Mouse (Mus musculus): ENCODE data around the gene Osgin1. TPM values are rescaled to one million over a fixed set of nuclear protein-coding genes. Genes with fewer than 3 reads are reported as not detected.

Gene Osgin1
- 14.7 and 14.8 TPM in 2 replicates for polyA plus RNA-seq (2015; fragmentation: Nextera tagmentation; extraction: Ambion mirVana)

DNA sequence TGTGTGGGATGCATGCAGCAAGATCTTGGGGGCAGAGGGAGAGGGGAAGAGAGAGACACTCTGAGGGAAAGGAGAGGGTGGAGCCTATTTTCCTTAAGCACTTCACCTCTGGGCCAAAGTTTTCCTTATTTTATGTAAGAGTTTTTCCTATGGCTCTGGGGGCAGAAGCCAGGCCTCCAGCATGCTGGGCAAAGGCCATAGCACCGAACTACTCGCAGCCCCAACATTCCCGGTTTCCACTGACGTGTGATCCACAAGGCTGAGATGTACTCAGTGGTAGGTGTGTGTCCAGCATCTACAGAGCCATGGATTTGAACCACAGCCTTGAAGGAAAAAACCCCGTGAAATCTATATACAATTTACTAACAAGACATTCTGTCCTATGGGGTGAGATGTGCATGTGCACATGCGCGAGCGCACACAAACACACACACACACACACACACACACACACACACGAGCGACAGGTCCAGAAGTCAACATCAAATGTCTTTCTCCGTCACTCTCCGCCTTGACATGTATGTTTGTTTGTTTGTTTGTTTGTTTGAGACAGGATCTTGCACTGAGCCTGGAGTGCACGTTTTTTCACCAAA is at the start of gene Osgin1:
TSS of gene Osgin1 (plus strand) at position 543 of the 593 bp plus-strand sequence.

DNA sequence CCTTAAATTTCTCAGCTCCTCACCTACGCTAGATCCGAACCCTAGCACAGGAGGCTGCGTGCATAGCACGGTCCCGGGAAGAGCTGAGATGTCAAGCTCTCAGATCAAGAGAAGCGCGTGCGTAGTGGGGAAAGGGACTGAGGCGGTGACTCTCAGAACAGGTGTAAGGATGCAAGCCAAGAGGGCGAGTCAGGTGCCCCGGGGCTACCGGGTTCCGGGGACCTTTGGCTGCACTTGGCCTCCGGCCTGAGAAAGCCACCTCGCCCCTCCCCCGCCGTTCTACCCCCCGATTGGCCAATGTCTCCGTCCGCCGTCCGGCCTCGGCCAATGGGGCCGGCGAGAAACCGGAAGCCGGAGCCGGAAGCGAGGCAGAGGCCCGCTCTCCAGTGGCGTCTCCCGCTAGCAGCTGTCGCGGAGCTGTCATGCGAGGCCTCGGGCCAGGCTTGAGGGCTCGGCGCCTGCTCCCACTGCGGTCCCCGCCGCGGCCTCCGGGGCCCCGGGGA is 39.3 kb upstream of the Osgin1 start, which contains the start of gene Mlycd:
TSS of gene Mlycd (plus strand) at position 355 of the 503 bp plus-strand sequence.

DNA sequence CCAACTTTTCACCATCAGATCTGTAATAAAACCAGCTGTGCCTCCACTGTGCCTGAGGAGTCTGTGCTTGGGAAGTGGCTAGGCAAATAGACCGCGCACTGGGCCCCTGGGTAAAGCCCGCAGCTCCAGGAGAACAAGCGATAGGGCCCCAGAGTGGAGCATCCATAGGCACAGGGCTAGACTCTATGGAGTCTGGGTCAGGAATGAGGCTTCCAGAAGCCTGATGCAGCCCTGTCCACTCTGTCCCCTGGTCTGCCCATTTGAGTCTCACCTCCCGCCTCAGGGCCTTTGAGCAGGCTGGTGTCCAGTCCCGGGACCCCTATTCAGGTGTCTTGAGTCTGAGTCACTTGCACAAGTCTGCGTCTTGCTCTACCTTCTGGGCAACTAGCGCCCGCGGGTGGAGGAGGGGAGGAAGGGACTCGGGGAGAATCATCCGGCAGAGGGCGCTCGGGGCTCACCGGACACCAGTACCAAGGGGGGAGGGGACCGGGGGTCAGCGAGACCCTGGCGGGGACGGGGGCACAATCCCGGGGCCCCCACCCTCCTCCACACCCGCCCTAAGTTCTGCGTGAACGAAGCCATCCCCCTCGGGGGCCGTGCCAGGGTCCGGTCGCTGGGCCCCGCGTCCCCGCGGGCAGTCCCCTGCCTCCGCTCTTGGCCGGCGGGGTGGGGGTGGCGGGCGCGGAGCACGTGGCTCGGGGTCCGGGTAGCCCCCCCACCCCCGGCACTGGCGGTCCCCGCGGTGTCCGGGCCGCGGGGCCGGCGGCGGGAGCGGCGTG is 12.5 kb downstream of the Osgin1 start, which contains the start of gene Necab2:
TSS of gene Necab2 (plus strand) at position 509 of the 779 bp plus-strand sequence.

Other genes starting within 250 kb of the Osgin1 start
- gene Hsbp1, start 89.6 kb upstream of the Osgin1 start, polyA plus RNA-seq (2015; fragmentation: Nextera tagmentation; extraction: Ambion mirVana) = 285 and 286 TPM in 2 replicates
- 14.3 and 14.4 TPM in 2 replicates for gene Mlycd, start 39.2 kb upstream of the Osgin1 start, polyA plus RNA-seq (2015; fragmentation: Nextera tagmentation; extraction: Ambion mirVana)
- gene Necab2, start 12.6 kb downstream of the Osgin1 start, polyA plus RNA-seq (2015; fragmentation: Nextera tagmentation; extraction: Ambion mirVana) = 0.08 and 0.10 TPM in 2 replicates
- gene Slc38a8, start 67.6 kb downstream of the Osgin1 start, polyA plus RNA-seq (2015; fragmentation: Nextera tagmentation; extraction: Ambion mirVana) = not detected in 2 replicates
- 51.5 and 57.5 TPM in 2 replicates for gene Mbtps1, start 124.6 kb downstream of the Osgin1 start, polyA plus RNA-seq (2015; fragmentation: Nextera tagmentation; extraction: Ambion mirVana)
- gene Hsdl1, start 141.1 kb downstream of the Osgin1 start, polyA plus RNA-seq (2015; fragmentation: Nextera tagmentation; extraction: Ambion mirVana) = 21.4 and 22.7 TPM in 2 replicates
- gene Dnaaf1, start 141.1 kb downstream of the Osgin1 start, polyA plus RNA-seq (2015; fragmentation: Nextera tagmentation; extraction: Ambion mirVana) = 0.10 TPM in 1 of 2 replicates, not detected in the other
- 5.7 and 6.3 TPM in 2 replicates for gene Taf1c, start 171.1 kb downstream of the Osgin1 start, polyA plus RNA-seq (2015; fragmentation: Nextera tagmentation; extraction: Ambion mirVana)
- not detected in 2 replicates for gene Adad2, start 178.6 kb downstream of the Osgin1 start, polyA plus RNA-seq (2015; fragmentation: Nextera tagmentation; extraction: Ambion mirVana)
- 0.35 and 0.51 TPM in 2 replicates for gene Kcng4, start 201.6 kb downstream of the Osgin1 start, polyA plus RNA-seq (2015; fragmentation: Nextera tagmentation; extraction: Ambion mirVana)
- gene Wfdc1, start 232.2 kb downstream of the Osgin1 start, polyA plus RNA-seq (2015; fragmentation: Nextera tagmentation; extraction: Ambion mirVana) = 94.8 and 115 TPM in 2 replicates